Mouse (Mus musculus): ENCODE data around the gene Trim2. TPM values are rescaled to one million over a fixed set of nuclear protein-coding genes. Genes with fewer than 3 reads are reported as not detected.
A peak's percentile ranks its signal among the peaks of the same experiment; 100 is the strongest.

Gene Trim2
- total RNA-seq, 2 experiments from 2014 or later, result 6.4 to 7.5 TPM

DNA sequence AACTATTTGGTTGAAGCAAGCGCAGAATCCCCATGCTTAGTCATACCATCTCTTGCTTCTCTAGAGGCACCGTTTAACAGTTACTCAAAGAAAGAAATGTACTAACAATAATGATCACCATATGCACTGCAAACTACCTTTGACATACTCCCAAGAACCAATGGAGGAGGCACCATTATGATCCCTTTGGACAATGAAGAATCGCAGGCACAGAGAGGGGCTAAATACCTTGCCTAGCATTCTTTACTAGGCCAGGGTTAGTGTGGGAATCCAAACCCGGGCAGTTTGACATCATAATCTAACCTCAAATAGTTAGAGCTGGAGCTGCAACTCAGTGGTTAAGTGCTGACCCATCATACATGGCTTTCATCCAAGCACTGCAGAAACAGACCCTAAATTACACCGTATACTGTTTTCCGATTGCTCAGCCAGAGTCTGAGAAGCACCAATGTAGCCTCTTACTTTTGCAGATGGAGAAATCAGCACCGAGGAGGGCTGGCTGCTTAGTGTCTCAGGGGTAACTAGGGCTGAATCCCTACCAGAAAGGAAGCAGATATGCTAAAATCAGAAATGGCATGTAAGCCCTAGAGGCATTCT lies 97.7 kb downstream of the Trim2 start:
- intact Hi-C loops (cut with DNase I), result no loop called here
- no peak for DNase-seq (ENCODE audit: low spot score)

DNA sequence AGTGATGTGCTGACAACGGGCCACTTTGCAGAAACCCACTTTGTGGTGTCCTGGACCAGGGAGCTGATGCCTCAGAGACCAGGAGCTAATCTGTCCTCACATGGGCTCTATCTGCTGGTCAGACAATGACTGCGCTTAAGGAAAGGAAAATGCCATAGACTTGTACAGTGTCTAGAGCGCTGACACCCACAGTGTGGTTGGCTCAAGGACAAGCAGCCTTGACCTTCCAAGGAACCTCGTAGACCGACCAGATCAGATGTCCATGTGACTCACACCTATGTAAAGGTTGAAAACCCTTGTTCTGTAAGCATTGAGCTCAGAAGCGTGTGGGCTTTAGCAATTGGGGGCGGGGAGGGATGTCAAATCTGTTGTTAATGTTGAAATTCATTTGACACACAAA lies 98.2 kb downstream of the Trim2 start:
- intact Hi-C loops (cut with DNase I), result no loop called here
- DNase-seq (ENCODE audit: low spot score), result no peak

DNA sequence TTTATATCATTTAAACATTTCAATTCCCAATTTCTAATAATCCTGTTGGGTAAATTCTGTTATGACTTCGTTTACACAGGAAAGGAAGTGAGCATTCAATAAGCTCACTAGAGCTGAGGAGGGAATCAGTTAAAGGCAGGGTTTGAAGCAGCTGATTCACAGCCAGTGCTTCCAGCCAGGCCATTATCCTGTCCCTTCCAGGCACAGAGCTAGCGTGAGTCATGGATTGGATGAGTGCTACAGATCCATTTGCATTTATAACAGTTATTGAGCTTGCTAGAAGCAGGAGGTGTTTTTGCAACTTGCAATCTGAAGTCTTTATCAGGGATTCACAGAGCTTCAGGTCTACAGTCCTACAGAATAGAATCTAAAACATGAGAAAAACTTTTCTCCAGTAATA lies 99.3 kb downstream of the Trim2 start:
- intact Hi-C loops (cut with DNase I), result no loop called here
- DNase-seq (ENCODE audit: low spot score), result no peak

DNA sequence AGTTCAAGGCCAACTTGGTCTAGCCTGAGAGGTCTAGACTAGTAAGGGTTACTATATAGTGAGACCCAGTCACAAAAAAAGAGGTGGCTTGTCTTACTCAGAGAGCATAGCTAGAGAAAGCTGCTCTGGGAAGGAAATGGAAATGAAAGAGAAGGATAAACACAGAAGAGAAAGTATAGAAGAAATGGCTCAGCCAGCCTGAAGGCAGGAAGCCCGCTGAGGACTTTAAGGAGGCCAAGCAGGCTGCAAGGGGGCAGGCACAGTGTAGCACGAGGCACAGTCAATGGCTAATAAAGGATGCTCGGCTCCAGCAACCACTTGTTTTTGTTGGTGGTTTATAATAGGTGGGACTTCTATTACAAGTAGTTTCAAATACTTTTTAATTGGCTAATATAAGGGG lies 100.6 kb downstream of the Trim2 start:
- intact Hi-C loops (cut with DNase I), result no loop called here
- DNase-seq (ENCODE audit: low spot score), result no peak

DNA sequence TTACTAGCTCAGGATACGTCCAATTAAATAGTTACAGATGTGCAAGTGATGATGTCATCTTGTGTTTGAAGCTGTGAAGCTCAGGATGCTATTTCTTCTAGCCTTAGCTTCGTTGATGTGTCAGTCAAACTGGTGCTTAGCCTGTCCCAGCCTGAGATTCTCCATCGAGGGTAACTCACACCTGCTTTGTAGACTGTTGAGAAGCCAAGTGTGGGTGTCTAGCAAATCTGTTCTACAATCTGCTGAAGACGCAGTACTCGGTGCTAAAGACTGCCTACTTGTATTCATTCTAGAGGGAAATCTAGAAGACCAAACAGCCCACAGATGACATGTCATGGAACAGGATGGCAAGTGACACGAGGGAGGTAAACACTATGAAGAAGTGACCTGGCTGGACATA lies 101.0 kb downstream of the Trim2 start:
- intact Hi-C loops (cut with DNase I), result no loop called here
- DNase-seq (ENCODE audit: low spot score), result no peak

DNA sequence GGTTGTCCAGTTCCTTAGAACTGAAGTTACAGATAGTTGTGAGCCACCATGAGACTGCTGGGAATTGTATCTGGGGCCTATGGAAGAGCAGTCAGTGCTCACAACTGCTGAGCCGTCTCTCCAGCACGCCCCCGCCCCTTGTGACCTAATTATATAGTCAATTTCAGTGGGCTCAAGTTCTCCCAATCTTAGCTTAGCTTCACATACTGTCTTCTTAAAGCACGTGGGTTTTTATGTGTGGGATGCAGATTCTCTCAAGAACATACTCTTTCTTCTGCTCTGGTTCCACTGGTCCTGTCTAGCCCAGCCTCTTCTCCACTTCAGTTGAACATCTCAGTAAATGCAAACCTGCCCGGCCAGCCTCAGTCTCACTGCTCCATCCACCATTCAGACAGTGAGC lies 102.0 kb downstream of the Trim2 start:
- intact Hi-C loops (cut with DNase I), result no loop called here
- no peak for DNase-seq (ENCODE audit: low spot score)

DNA sequence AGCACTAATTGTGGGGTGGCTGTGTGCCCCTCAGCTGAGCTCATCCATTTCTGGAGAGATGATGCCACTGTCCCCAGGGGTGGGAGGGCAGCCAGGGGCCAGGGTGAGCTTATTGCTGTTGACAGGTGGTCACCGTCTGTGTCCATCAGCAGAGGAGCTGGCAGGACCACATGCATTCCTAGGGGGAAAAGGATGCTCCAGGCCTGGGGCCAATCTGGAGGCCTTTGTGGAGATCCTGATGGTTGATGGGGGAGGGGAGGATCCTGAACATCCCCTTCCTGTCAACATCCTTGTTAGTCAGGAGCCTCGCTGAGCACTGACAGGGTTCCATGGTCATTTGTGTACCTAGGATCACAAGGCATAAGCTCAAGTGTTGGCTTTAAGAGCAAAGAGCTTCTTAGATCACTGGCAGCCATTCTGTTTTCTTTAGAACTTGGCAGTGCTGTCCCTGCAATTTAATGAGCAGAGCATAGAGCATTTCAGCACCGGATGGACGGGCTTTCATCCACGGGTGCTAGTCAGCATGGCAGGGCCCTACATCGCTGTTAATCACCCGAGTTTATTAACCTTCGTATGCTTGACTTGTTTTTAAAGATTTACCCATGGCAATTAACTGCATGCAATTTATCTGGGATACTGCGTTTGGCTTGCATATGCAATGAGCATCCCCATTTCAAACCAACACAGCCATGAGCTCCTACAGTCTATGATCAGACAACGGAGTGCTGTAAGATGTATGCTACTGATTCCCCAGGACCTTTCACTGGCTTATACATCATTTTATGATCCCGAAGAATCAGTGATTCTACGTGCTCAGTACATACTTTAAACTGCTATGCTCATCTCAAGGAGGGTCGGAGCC lies 105.9 kb downstream of the Trim2 start:
- intact Hi-C loops (cut with DNase I), result no loop called here
- DNase-seq (ENCODE audit: low spot score), result no peak

DNA sequence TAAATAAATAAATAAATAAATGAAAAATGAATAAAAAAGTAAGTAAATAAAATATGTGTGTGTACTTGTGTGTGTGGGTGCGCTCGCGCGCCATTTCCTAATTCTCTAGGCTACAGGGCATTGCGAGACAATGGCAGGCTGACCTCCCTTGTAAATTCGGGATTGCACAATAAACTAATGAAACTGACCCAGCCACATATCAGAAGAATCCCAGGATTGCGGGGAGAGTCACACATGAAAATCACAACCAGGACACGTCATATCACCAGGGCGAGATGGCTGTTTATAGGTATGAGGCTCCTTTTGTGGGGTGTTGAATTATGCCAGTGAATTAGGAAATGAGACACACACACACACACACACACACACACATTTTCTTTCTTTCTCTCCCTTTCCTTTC lies 107.2 kb downstream of the Trim2 start:
- intact Hi-C loops (cut with DNase I), result no loop called here
- no peak for DNase-seq (ENCODE audit: low spot score)

DNA sequence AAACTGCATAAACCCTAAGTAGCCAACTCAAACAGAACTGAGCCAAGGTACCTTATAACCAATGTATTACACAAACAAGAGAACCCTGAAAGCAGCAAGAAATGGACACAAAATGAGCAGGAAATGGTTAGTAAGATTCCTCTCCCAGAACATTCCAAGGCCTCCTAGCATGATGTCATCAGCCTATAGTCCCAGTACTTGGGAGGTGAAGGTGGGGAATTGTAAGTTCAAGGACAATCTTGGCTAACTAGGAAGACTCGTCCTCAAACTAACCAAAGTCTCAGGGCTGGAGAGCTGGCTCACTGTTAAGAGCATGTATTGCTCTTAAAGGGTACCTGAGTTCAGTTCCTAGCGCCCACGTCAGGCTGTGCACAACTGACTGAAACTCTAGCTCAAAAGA lies 108.4 kb downstream of the Trim2 start:
- intact Hi-C loops (cut with DNase I), result no loop called here
- no peak for DNase-seq (ENCODE audit: low spot score)

DNA sequence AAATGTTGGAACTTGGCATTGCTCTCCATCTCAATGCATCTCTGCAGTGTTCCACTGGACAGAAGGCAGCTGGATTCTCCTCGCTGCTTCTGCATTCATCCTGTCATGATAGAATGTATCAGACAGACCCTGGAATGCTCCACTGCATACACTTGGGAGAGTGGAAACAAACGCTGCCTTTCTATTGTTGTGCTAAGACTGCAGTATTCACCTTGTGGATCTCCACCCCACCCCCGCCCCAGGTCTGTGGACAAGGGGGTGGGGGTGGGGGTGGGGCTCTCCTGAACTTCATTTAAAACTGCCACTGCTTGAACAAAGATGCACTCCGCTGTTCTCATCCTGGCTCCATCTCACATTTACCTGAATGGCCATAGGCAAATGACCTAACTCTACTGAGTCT lies 112.8 kb downstream of the Trim2 start:
- DNase-seq (ENCODE audit: low spot score), result no peak
- intact Hi-C loops (cut with DNase I), result no loop called here

DNA sequence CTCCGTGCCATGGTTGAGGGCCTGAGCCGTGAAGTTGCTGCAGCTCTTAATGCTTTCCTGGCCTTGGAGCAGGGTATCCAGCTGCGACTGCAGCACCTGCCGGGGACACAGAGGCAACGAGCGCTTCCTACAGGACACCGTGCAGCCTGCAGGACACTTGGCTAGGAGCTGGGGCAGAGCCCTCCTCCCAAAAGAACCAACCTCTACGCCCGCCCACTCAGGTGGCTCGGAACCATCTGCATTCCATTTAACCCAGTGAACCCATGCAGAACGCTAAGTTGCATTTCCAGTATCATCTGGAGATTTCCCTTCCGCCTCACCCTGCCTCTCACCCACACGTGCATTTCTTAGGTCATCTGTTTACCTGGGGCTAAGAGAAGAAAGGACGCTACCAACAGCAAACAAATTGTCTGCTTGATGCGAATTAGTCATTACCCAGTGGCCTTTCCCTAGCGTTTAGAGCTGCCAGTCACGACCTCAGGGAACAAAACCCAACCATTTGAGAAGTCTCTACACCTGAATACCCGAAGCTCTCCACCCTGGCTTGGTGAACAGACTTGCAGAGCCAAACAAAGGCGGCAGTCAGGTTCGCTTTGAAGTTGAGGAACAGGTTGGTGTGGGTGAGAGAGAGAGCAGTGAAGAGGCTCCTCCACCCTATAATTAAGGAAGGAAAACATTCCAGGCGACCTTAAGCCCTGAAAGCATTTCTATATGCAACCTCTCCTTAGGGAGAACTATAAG lies 115.4 kb downstream of the Trim2 start:
- intact Hi-C loops (cut with DNase I), result no loop called here
- DNase-seq (ENCODE audit: low spot score), result no peak

DNA sequence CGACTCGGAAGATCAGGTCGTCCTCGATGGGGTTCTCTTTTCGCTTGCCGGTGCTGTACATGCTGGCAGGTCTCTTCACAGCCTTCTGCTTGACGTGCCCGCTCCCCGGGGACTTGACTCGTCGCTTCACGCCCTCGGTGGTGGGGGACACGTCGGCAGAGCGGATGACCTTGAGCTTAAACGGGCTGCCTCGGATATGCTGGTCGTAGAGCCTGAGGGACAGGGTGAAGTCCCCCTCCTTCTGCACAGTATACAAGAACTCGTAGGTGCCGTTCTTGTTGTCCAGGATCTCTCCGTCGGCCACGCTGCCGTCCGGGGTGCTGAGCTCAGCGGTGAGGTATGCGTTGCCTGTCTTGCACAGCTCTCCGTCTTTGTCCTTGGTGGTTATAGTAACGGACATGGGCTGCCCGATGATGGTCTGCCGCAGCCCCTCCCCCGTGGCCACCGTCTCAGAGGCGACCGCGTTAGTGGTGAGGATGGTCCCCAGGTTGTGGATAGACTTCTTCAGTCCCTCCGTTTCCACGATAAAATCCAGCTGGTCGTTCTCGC lies 116.1 kb downstream of the Trim2 start:
- intact Hi-C loops (cut with DNase I), result no loop called here

DNA sequence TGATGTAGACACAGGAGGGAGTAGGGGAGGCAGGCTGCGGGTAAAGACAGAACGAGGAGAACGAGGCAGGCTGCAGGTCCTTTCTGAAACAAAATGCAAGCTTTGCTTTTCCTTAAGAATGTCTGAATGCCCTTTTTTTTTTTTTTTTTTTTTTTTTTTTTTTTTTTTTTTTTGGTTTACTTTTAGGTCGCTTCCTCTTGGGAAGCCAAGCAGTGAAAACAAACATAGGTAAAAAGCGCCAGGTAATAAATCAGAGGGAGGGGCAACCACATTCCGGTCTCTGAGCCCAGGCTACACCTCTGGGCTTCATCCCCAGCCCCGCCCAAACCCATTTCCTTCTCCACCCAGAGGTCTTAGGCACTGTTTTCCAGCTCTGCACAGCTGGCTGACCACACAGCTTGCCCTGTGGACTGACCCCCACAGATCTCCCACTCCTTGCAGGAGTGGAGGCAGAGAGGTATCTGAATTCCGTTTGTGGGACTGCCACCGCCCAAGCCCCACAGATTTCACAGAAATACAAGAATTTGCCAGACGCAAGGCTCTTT lies 117.0 kb downstream of the Trim2 start:
- no peak for DNase-seq (ENCODE audit: low spot score)
- intact Hi-C loops (cut with DNase I), result no loop called here

More for the DNA sequence above, 116.1 kb downstream of the Trim2 start:
- no peak for DNase-seq (ENCODE audit: low spot score)

DNA sequence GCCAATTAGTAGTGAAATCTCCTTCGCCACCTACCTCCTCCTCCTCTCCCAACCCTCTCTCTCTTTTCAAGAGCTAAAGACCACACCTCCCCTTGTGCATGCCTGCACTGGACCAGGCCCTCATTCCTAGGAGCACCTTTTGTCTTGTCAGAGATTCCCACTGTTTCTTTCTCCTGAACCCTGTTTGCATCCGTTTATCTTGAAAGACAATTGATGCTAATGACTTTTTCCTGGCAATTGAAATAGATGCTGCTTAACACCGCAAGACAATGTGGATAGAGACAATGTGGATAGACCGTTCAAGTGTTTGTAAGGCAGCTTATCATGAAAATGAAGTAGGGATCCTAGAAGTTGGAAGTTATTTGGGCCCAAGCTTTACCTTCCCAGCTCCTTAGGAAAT lies 125.0 kb downstream of the Trim2 start:
- no peak for DNase-seq (ENCODE audit: low spot score)
- intact Hi-C loops (cut with DNase I), result no loop called here

DNA sequence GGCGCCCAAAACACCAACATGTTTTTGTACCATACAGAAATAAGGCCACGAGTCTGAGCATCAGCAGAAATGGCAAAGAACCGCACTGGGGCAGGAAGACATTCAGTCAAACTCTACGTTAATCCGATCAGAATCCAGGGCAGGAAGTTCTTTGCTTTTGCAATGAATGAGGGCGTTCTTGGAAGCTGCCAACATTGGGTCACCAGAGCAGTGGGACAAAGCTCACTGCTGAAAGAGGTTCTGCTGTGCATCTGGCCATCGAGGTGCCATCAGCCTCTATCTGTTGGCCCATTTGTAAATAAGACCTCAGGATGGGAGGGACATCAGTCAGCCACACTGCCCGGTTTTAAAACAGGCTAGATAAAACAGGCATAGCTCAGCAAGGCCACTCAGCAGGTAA lies 125.6 kb downstream of the Trim2 start:
- intact Hi-C loops (cut with DNase I), result no loop called here
- DNase-seq (ENCODE audit: low spot score), result no peak

DNA sequence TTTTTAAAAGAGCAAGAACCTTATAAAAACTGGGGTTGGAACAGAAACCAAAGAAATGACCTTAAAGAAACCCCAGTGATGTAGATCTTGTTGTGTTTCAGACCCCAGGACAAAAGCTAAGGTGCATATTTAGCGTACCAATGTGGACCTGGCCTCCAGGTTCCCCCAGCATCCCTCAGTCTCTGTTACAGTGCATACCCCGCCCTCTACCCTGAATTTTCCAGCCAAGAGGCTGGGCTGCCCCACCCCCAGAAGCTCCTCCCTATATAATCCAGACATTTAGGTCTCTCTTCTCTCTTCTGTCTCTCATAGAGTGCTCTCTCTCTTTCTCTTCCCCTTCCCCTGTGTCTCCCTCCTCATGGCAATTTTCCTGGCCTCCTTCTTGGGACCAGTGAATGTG lies 126.4 kb downstream of the Trim2 start:
- no peak for DNase-seq (ENCODE audit: low spot score)
- intact Hi-C loops (cut with DNase I), result no loop called here

DNA sequence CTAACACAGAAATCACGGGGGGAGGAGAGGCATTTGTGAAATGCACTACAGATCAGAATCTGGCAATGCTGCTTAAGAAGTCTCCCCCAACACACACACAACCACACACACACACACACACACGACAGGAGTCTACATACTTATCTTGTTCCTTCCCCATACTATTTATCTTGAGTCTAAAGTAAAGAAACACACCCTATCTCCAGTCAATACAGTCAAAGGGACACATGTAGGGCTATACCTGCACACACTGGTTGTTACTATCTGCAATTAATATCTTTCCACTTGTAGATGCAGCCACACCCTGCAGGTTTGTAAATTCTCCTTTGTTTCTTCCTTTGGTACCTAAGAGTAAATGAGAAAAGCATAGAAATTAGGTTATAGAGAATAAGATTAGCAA lies 128.8 kb downstream of the Trim2 start:
- DNase-seq (ENCODE audit: low spot score), result no peak
- intact Hi-C loops (cut with DNase I), result loop anchor here (5.0 kb wide), 2 partner anchors 44 to 364 kb away; no protein-coding TSS in a partner anchor

DNA sequence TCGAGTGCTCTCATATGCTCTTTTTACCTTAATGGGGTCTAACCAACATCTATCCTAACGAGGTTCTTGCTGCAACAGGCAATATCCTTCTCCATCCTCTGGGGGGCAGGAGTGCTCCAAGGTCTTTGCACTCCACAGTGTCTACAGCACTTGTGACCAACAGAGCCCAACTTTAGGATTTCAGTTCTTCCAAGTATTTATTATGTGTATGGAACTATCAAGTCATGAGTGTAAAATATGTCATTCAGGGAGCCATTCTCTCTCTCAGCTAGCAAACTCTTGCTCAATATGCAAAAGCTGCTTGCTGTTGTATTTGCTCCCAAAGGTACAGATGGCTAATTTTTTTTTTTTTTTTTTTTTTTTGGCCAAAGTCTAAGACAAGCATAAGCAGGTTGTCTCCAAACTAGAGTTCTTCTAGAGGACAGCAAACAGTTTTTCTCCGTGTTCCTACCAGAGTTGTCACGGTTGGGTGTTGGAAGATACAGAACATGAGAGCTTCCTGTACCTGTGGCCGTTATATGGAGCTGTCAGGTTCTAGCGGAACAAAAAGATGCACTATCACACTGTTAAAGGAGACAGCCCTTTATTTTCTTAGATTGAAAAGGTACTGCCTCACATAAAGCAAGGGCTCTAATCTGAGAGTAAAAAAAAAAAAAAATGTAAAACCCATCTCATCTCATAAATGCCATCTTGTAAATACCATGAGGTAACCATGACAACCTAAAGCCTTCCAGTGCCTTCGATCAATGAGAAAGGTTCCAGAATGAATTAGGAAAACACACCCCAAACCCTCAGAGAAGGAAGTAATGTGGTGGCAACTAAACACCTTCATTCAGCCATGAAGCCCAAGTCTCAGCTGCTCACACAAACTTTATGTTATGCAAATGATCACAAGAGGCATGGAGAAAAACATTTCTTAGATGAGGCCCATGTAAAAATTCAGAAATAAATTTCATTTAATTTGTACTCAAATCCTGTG lies 131.1 kb downstream of the Trim2 start:
- peak; percentile 20 for DNase-seq (ENCODE audit: low spot score)
- intact Hi-C loops (cut with DNase I), result loop anchor here (1.0 to 5.0 kb wide), 3 partner anchors 47 to 367 kb away; no protein-coding TSS in a partner anchor

DNA sequence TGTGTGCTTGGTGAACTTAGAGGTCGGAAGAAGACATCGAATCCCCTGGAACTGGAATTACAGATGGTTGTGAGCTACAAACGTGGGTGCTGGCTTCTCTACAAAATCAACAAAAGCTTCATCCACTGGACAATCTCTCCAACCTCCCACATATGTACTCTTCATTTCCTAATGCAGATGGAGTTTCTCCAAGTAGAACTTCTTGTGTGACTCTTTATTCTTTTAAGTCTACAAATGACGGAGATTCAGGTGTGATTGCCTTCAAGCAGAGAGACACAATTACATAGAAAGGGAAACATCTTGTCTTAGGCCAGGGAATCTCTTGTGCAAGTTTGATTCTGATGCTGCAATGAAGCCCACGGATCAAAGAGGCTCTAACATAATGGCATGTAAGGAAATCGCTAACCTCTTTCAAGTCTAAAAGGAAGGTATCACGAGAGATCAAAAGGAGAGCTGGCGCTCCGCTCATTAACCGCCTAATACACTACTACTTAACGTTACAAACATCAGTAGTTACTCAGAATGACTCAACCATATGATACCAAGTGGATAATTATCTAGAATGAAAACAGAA lies 133.0 kb downstream of the Trim2 start, which contains the start of gene Gm6525:
Gm6525 (plus strand) TSS at position 524 of the 574 bp plus-strand sequence.
- DNase-seq (ENCODE audit: low spot score), result no peak
- intact Hi-C loops (cut with DNase I), result no loop called here
